Mouse (Mus musculus) cerebellum, adult 2 months (tissue): ENCODE results near the gene Ube2j1. TPM values are rescaled to one million over a fixed set of nuclear protein-coding genes. Genes with fewer than 3 reads are reported as not detected.

ENCODE experiments used
- DNase-seq, 2 experiments: peaks; one replicate each; pipeline ENCODE4 v3.0.0; 2021
- H3K27ac ChIP-seq: fragments of 200-500 bp; 2 replicates; pipeline ENCODE4 v1.5.1; 2012; ENCODE audit warnings: low read length, control low read depth, inconsistent platforms; ENCODE audit not compliant: insufficient read depth
- H3K27me3 ChIP-seq: fragments of 200-500 bp; 2 replicates; pipeline ENCODE4 v1.6.1; 2012; ENCODE audit warnings: inconsistent platforms, mild to moderate bottlenecking, low read length, moderate library complexity; ENCODE audit not compliant: control insufficient read depth, insufficient read depth
- H3K4me1 ChIP-seq: fragments of 200-500 bp; 2 replicates; pipeline ENCODE4 v1.6.1; 2011; ENCODE audit warnings: low read length; ENCODE audit not compliant: control insufficient read depth, insufficient read depth
- H3K4me3 ChIP-seq: fragments of 200-500 bp; replicated peaks from 2 replicates; pipeline ENCODE3; 2011; ENCODE audit warnings: mild to moderate bottlenecking, low read depth, low read length, control low read depth; ENCODE audit not compliant: insufficient read depth
- CTCF ChIP-seq: fragments of 200-500 bp; IDR thresholded peaks from 2 replicates; pipeline ENCODE4 v1.5.1; 2011; ENCODE audit warnings: low read depth, mild to moderate bottlenecking, control low read depth, low read length, moderate library complexity, borderline replicate concordance; ENCODE audit not compliant: insufficient read depth
- POLR2A ChIP-seq: fragments of 200-500 bp; IDR thresholded peaks from 2 replicates; pipeline ENCODE4 v1.6.1; 2011; ENCODE audit warnings: low read length, control low read depth, borderline replicate concordance; ENCODE audit not compliant: insufficient read depth
- WGBS: fragments of 180-500 bp; shearing (Covaris S2); methylation state at CpG from one replicate; pipeline ENCODE4 v1.1.7; 2018; 5-methylcytosine and 5-hydroxymethylcytosine counted together
- polyA plus RNA-seq: library from polyadenylated mRNA; depleted of rRNA; stranded (reverse); fragments of >200 nt; gene quantifications from 2 replicates; pipeline ENCODE4 v1.2.3, GENCODE M21; 2012

Ube2j1 gene
- polyA plus RNA-seq, 1 experiment = 80.8 TPM

DNA sequence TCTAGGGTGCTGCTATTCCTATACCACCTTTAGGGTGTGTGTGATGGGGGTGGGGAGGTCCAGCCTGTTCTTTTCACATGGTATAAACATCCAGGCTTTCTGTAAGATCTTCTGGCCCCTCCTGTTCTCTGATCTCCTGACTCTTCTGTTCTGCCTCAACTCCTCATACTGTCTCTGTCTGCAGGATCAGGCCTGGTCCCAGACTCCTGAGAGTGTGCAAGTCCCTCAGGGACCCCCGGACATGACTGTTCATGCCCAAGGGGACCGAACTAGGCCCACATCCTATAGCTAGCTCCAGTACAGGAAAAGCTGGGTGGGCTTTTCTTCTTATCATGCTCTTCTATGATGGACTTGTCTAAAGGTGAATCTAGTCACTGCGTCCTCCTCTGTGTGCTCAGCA, 36.1 kb downstream of the Ube2j1 start:
- 95% methylated on average over 3 of the region's 3 CpGs for WGBS
- peaks cover 22% of the 10 kb centered on the region for H3K4me1 ChIP-seq
- DNase-seq = no peak
- H3K4me3 ChIP-seq = no peak overlapping the region
- no peak for TF ChIP-seq POLR2A
- no peak for TF ChIP-seq CTCF
- no peaks in the 10 kb centered on the region for H3K27me3 ChIP-seq
- H3K27ac ChIP-seq = no peak overlapping the region

DNA sequence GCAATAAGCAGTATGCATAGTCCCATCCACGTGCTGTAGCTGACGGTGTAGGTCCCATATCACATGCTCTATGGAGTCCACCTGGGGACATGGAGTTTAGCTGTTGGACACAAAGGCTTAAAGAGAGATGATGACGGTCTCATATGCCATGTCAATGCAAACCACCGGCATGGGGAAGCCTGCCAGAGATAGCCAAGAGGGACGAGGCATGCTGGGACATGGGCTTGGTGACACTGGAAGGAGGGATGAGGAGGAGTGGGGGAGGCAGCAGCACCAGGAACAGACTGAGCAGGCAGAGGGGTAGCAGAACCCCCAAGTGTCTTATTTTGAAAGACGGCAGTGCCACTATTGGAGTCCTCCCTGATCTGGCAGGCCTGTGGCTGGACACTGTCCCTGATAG, 36.6 kb downstream of the Ube2j1 start:
- no peaks in the 10 kb centered on the region for H3K27me3 ChIP-seq
- H3K4me3 ChIP-seq = no peak overlapping the region
- H3K4me1 ChIP-seq = peaks cover 22% of the 10 kb centered on the region
- peak in 1 of 2 experiments; percentile 37 for DNase-seq
- WGBS = 58% methylated on average over 6 of the region's 6 CpGs
- H3K27ac ChIP-seq = peak overlapping the region; percentile 69
- TF ChIP-seq CTCF (no peak), POLR2A (no peak)

DNA sequence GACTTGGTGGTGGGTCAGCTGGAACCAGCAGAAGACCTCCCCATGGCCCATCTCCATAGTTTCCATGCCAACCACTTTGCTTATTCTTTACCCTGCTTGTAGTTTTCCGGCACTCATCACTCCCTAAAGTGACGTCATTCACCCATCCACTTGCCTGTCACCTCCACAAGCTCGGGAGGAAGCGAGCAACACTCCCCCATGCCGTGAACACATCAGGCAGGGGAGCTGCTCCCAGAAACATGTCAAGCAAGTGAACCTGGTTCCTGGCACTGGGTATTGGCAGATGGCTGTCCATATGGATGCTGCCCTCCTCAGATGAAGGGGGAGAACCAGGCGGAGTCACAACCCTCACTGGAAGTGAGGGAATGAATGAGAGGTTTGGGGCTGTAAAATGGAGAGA, 37.7 kb downstream of the Ube2j1 start:
- H3K27me3 ChIP-seq = no peaks in the 10 kb centered on the region
- 5% methylated on average over 6 of the region's 6 CpGs for WGBS
- peak; percentile 95 to 98 for DNase-seq
- peaks cover 22% of the 10 kb centered on the region for H3K4me1 ChIP-seq
- H3K27ac ChIP-seq = peak overlapping the region; percentile 82
- TF ChIP-seq CTCF = no peak
- TF ChIP-seq POLR2A = peak; percentile 37; the same call in 1 of the 2 replicates
- H3K4me3 ChIP-seq = no peak overlapping the region

DNA sequence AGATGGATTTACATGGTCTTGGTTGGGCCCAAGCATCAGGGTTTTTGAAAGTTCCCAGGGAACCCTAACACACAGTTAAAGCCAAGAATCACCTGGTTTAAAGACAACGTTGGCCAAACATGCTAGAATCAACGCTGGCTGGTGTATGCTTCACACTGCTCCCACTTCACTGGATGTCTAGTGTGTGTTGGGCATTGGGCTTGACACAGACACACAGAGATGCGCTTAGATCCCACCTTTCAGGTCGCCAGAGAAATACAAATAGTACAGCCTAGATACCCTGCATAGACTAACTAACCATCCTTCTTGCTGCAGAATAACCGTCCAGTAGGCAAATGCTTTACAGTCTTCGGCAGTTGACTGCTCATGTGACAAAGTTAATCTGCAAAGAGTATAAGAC, 39.1 kb downstream of the Ube2j1 start:
- WGBS = 86% methylated on average over 6 of the region's 6 CpGs
- no peak for DNase-seq
- no peak overlapping the region for H3K4me3 ChIP-seq
- no peaks in the 10 kb centered on the region for H3K27me3 ChIP-seq
- H3K4me1 ChIP-seq = peaks cover 22% of the 10 kb centered on the region
- TF ChIP-seq POLR2A = no peak
- TF ChIP-seq CTCF = no peak
- H3K27ac ChIP-seq = no peak overlapping the region

DNA sequence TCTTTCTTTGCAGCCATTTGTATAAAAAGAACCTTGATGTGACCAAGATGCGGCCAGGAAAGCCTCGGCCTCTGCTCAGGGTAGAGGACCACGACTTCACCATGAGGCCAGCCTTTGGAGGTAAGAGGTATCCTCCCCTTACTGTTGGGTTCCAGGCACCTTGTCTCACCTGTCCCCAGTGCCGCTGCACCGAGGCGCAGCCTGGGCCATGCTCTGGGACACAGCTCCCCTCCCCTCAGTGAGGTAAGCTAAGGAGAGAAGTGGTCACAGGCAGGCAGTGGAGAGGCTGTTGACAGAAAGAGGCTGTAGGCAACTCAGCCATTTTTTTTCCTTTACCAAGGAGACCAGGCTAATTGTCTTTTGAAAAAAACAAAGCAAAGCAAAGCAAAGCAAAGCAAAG, 40.1 kb downstream of the Ube2j1 start:
- no peaks in the 10 kb centered on the region for H3K27me3 ChIP-seq
- DNase-seq = peak in 1 of 2 experiments; percentile 21
- WGBS = 91% methylated on average over 6 of the region's 6 CpGs
- H3K4me3 ChIP-seq = no peak overlapping the region
- TF ChIP-seq CTCF (no peak), POLR2A (no peak)
- peaks cover 22% of the 10 kb centered on the region for H3K4me1 ChIP-seq
- no peak overlapping the region for H3K27ac ChIP-seq

DNA sequence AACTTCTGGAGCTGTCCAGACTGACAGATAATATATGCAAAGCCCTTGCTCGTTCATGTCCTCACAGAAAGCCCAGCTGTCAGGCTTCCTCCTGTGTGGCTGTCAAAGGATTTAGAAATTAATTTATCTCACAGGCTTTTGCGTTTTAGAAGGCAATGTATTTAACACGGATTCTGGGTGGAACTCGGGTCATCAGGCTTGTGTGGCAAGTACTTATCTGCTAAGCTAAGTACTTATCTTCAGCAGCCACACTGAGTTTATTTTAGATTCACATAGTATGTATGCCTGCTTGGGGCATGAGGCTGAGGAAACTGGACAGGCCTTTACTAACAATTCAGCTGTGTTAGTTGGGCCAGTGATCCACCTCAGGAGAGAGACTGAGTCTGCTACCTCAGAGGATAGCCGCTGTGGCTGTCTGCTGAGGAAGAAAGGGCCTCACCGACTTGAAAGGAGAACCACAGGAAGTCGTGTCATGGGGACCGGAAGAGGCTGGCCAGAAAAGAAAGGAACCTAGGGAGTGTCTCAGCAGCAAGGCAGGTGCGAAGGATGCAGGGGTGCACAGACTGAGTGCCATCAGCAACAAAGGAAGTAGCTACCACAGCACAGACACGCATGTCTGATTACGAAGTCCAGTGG, 41.4 kb downstream of the Ube2j1 start:
- WGBS = 56% methylated on average over 11 of the region's 11 CpGs

DNA sequence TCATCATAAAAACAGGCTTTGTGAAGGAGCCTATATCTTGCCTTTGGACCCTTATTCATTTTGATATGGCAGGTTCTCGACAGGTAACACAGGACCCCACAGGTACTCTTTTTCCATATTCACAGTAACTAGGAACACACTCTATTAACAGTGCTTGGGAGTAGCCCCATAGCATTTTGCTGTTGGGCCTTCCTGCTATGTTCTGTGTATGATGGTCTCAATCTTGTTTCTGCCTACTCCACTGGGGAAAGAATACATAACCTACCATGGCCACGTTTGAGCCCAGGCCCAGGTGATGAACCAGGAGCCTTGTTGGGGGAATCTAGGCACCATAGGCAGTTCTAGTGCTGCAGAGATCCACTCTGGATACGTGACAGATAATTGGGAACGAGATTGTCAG, 43.2 kb downstream of the Ube2j1 start:
- DNase-seq = no peak
- H3K4me3 ChIP-seq = no peak overlapping the region
- H3K27ac ChIP-seq = no peak overlapping the region
- WGBS = 86% methylated on average over 4 of the region's 4 CpGs
- H3K4me1 ChIP-seq = peaks cover 20% of the 10 kb centered on the region
- TF ChIP-seq CTCF (no peak), POLR2A (no peak)
- H3K27me3 ChIP-seq = no peaks in the 10 kb centered on the region

More for the DNA sequence above, 41.4 kb downstream of the Ube2j1 start:
- Histone ChIP-seq H3K4me1 (peaks cover 22% of the 10 kb centered on the region), H3K27ac (no peak overlapping the region), H3K4me3 (no peak overlapping the region), H3K27me3 (no peaks in the 10 kb centered on the region)
- peak in 1 of 2 experiments; percentile 10 for DNase-seq
- TF ChIP-seq POLR2A (no peak), CTCF (no peak)

DNA sequence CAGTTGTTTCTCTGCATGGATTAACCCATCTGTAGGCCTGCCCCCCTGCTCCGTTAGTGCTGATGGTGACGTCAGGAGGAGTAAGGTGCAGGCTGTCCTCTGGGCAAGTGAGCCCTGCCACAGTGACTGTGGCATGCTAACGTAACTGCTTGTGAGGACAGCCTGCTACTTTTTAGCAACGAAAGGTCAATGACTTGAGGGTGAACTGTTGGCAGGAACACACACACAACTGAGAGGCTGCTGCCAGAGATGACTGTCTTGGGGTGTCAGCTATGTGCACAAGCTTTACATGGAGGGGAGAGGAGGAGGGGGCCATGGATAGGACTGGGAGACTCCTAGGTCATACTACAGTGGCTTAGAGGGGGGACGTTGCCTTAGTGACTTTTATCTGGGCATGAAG, 43.6 kb downstream of the Ube2j1 start:
- no peak overlapping the region for H3K4me3 ChIP-seq
- DNase-seq = peak in 1 of 2 experiments; percentile 7
- TF ChIP-seq CTCF (no peak), POLR2A (no peak)
- H3K27me3 ChIP-seq = no peaks in the 10 kb centered on the region
- 80% methylated on average over 5 of the region's 5 CpGs for WGBS
- peaks cover 17% of the 10 kb centered on the region for H3K4me1 ChIP-seq
- no peak overlapping the region for H3K27ac ChIP-seq

DNA sequence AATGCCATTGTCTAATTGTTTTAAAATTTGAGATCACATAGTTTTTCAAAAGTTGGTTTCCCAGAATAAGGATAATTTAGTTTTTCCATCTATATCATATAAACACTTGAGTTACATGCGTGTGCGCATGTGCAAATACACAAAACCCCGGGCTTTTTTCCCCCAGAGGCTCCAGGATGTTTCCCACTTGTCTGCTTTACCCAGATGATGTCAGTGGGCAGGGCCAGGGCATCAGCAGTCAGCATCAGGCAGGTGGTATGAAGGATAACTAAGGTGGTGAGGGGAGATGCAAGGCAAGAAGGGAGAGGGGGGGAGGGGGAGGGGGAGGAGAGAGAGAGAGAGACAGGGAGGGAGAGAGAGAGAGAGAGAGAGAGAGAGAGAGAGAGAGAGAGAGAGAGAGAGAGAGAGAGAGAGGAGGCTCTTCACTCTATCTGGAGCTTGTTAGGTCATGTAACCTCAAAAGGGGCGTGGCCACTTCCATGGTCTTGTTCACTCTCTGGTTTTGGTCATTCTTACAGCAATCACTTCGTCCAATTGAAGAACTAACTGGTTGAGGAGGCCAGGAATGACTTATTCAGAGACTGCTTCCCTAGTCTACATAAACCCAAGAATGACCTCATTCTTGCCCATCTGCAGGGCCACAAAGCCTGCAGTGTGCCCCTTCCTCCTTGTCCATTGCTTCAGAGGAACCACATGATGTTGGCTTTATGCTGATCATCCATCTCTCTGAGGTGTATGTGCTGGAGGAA, 44.7 kb downstream of the Ube2j1 start:
- H3K4me1 ChIP-seq = peaks cover 13% of the 10 kb centered on the region
- H3K4me3 ChIP-seq = no peak overlapping the region
- H3K27me3 ChIP-seq = no peaks in the 10 kb centered on the region
- WGBS = 89% methylated on average over 5 of the region's 5 CpGs
- peak in 1 of 2 experiments; percentile 3 for DNase-seq
- no peak for TF ChIP-seq POLR2A
- TF ChIP-seq CTCF = no peak
- H3K27ac ChIP-seq = no peak overlapping the region
